Mouse (Mus musculus) heart, embryonic 12.5 days (tissue): ENCODE measurements at regions not wholly inside any gene's neighbourhood (a gene's known extent, or its start where the extent isn't known, plus 50 kb on each side); places are given as distances from the start of the nearest gene placed in this dataset.

Experiments
- ATAC-seq: fragments of 200-750 bp; cut with Nextera tagmentation; 2 replicates; pipeline ENCODE4 v1.8.0; 2017; ENCODE audit warnings: moderate TSS enrichment, moderate library complexity; ENCODE audit not compliant: insufficient number of reproducible peaks, low FRiP score
- H3K27ac ChIP-seq: fragments of 300-500 bp; sonication (generic); 2 replicates; pipeline ENCODE4 v1.5.1; 2016; ENCODE audit warnings: mild to moderate bottlenecking, moderate library complexity; ENCODE audit not compliant: poor library complexity, severe bottlenecking
- H3K27me3 ChIP-seq: fragments of 300-500 bp; sonication (generic); replicated peaks from 2 replicates; pipeline ENCODE4 v1.6.1; 2016; ENCODE audit warnings: mild to moderate bottlenecking, moderate library complexity
- H3K36me3 ChIP-seq: fragments of 300-500 bp; sonication (generic); 2 replicates; pipeline ENCODE4 v1.6.1; 2016; ENCODE audit warnings: mild to moderate bottlenecking, moderate library complexity
- H3K4me1 ChIP-seq: fragments of 300-500 bp; sonication (generic); replicated peaks from 2 replicates; pipeline ENCODE4 v1.6.1; 2016; ENCODE audit warnings: mild to moderate bottlenecking
- H3K4me2 ChIP-seq: fragments of 300-500 bp; sonication (generic); 2 replicates; pipeline ENCODE4 v1.6.1; 2016; ENCODE audit warnings: mild to moderate bottlenecking, moderate library complexity
- H3K4me3 ChIP-seq: fragments of 300-500 bp; sonication (generic); 2 replicates; pipeline ENCODE4 v1.5.1; 2016; ENCODE audit warnings: mild to moderate bottlenecking
- H3K9ac ChIP-seq: fragments of 300-500 bp; sonication (generic); 2 replicates; pipeline ENCODE4 v1.6.1; 2016; ENCODE audit warnings: mild to moderate bottlenecking, moderate library complexity
- H3K9me3 ChIP-seq: fragments of 300-500 bp; sonication (generic); replicated peaks from 2 replicates; pipeline ENCODE4 v1.6.1; 2016; ENCODE audit warnings: mild to moderate bottlenecking, moderate library complexity
- WGBS: fragments of 180-500 bp; shearing (Covaris S2); methylation state at CpG from one replicate; pipeline ENCODE4 v1.1.7; 2016; 5-methylcytosine and 5-hydroxymethylcytosine counted together

- H3K4me2 ChIP-seq = no peak overlapping the region
- ATAC-seq = no peak
- H3K9me3 ChIP-seq = no peaks in the 10 kb centered on the region
- no peak overlapping the region for H3K9ac ChIP-seq
- no peak overlapping the region for H3K4me3 ChIP-seq
- H3K36me3 ChIP-seq = no peaks in the 10 kb centered on the region
- WGBS = 45% methylated on average over 6 of the region's 6 CpGs
- no peaks in the 10 kb centered on the region for H3K27me3 ChIP-seq
- H3K4me1 ChIP-seq = no peaks in the 10 kb centered on the region
- H3K27ac ChIP-seq = no peak overlapping the region
Observed at GRCm38 (mm10) chr4:110125067-110125784, 147.4 kb downstream of the Dmrta2 start.

DNA sequence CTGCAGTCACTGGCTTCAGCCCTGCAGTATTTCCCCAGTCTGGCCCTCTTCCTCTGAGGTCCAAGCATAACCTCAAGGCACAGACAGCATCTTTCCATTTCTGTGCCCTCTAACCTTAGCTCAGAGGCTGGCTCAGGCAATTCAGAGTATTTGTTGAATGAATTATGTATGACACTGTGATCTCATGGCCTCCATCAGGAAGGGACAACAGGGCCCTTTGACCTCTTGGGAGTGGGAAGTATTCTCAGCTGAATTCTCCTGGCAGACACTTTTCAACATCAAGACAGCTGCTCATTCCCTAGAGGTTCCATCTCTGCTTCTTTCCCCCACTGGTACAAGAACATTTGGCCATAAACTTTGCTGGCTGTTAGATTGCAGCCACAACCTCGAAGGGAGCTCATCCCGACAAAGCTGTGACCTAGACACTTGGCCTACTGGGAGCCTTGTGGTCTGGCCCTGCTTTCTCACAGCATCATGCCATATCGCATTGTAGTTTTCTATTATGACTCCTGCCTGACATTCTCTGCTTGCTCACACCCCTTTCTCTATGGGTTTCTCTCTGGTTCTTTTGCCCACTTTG, 150.2 kb downstream of the Dmrta2 start:
- no peak overlapping the region for H3K27ac ChIP-seq
- H3K4me3 ChIP-seq = no peak overlapping the region
- H3K9ac ChIP-seq = no peak overlapping the region
- H3K9me3 ChIP-seq = no peaks in the 10 kb centered on the region
- H3K4me2 ChIP-seq = no peak overlapping the region
- ATAC-seq = no peak
- H3K27me3 ChIP-seq = no peaks in the 10 kb centered on the region
- H3K36me3 ChIP-seq = no peaks in the 10 kb centered on the region
- 72% methylated on average over 3 of the region's 3 CpGs for WGBS
- no peaks in the 10 kb centered on the region for H3K4me1 ChIP-seq

GRCm38 (mm10) chr4:110128918-110129317, 151.1 kb downstream of the Dmrta2 start:
- ATAC-seq = no peak
- Histone ChIP-seq H3K36me3 (no peaks in the 10 kb centered on the region), H3K9ac (no peak overlapping the region), H3K9me3 (no peaks in the 10 kb centered on the region), H3K27ac (no peak overlapping the region), H3K4me3 (no peak overlapping the region), H3K4me1 (peaks cover 6% of the 10 kb centered on the region; the same call in 1 of the 2 replicates), H3K27me3 (no peaks in the 10 kb centered on the region), H3K4me2 (no peak overlapping the region)
- WGBS = 13% methylated on average over 1 of the region's 1 CpGs

DNA sequence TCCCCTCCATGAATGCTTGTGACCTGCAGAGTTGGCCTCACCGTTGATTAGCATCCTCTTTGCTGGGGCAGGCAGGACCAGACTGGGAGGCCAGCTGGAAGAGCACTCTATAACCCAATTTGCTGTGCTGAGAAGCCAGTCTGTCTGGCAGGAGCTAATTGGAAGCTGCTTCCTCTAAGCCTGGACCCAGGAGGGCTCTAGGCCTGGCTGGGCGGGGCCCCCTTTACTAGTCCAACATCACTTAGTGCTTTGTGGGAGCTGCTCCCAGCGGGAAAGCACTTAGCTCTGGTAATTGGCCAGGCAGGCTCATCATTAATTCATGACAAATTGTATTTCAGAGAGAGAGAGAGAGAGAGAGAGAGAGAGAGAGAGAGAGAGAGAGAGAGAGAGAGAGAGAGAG, 151.7 kb downstream of the Dmrta2 start:
- Histone ChIP-seq H3K9ac (no peak overlapping the region), H3K27me3 (no peaks in the 10 kb centered on the region), H3K9me3 (no peaks in the 10 kb centered on the region), H3K27ac (no peak overlapping the region), H3K4me1 (peaks cover 12% of the 10 kb centered on the region; the same call in 1 of the 2 replicates), H3K4me3 (no peak overlapping the region), H3K36me3 (no peaks in the 10 kb centered on the region), H3K4me2 (no peak overlapping the region)
- 47% methylated on average over 3 of the region's 3 CpGs for whole genome bisulfite sequencing
- ATAC-seq = no peak

GRCm38 (mm10) chr4:110132061-110132460, 154.2 kb downstream of the Dmrta2 start:
- 39% methylated on average over 4 of the region's 4 CpGs for WGBS
- Histone ChIP-seq H3K4me2 (no peak overlapping the region), H3K4me1 (peaks cover 14% of the 10 kb centered on the region; the same call in 1 of the 2 replicates), H3K9me3 (no peaks in the 10 kb centered on the region), H3K9ac (no peak overlapping the region), H3K36me3 (no peaks in the 10 kb centered on the region), H3K27ac (no peak overlapping the region), H3K4me3 (no peak overlapping the region), H3K27me3 (no peaks in the 10 kb centered on the region)
- no peak for ATAC-seq

DNA sequence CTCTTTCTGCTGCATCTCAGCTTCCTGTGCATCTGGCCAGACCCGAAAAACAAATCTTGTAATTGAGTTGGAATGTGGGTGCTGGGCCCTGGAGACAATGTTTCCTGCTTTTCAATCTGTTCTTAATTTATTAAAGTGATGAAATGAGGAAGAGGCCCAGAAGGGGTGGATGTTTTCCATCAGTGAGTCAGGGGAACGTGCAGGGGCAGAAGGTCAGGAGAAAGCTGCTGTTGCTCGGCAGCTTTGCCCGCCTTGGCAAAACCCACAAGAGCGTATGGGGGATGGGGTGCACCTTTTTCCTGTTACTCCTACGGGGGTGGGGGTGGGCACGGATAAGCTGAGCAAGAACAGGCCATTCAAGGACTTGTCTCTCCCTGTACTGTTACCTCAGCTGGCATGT, 156.2 kb downstream of the Dmrta2 start:
- Histone ChIP-seq H3K9me3 (no peaks in the 10 kb centered on the region), H3K4me1 (peaks cover 14% of the 10 kb centered on the region; the same call in 1 of the 2 replicates), H3K27ac (no peak overlapping the region; the same call in 1 of the 2 replicates), H3K27me3 (no peaks in the 10 kb centered on the region), H3K4me3 (no peak overlapping the region), H3K4me2 (no peak overlapping the region), H3K36me3 (no peaks in the 10 kb centered on the region), H3K9ac (no peak overlapping the region)
- 17% methylated on average over 7 of the region's 7 CpGs for WGBS
- 0 out of 2 replicates have a peak, but pooled peaks have one; percentile 33 for ATAC-seq

DNA sequence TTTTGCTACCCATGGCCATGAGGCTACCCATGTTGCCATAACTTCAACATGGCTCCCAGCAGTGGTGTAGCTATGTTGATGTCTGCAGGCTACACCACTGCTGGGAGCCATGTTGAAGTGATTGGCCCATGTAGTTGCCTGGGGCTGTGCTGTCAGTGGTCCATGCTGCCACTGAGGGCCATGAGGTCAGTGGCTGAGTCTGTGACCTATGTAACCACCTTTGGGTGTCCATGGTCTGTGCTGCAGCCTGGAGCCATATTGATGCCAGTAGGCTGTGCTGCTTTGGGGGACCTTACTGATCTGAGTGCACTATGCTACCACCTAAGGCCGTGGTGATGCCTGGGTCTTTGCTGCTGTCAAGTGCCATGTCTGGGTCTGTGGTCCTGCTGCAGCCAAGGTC, 167.4 kb downstream of the Dmrta2 start:
- no peak overlapping the region for H3K9ac ChIP-seq
- no peaks in the 10 kb centered on the region for H3K36me3 ChIP-seq
- no peaks in the 10 kb centered on the region for H3K4me1 ChIP-seq
- H3K4me2 ChIP-seq = no peak overlapping the region
- H3K27me3 ChIP-seq = 0 out of 2 replicates have a peak, but pooled peaks cover 3% of the 10 kb centered on the region
- no peak overlapping the region for H3K4me3 ChIP-seq
- 76% methylated on average over 1 of the region's 1 CpGs for whole genome bisulfite sequencing
- ATAC-seq = no peak
- no peaks in the 10 kb centered on the region; the same call in 1 of the 2 replicates for H3K9me3 ChIP-seq
- H3K27ac ChIP-seq = no peak overlapping the region

DNA sequence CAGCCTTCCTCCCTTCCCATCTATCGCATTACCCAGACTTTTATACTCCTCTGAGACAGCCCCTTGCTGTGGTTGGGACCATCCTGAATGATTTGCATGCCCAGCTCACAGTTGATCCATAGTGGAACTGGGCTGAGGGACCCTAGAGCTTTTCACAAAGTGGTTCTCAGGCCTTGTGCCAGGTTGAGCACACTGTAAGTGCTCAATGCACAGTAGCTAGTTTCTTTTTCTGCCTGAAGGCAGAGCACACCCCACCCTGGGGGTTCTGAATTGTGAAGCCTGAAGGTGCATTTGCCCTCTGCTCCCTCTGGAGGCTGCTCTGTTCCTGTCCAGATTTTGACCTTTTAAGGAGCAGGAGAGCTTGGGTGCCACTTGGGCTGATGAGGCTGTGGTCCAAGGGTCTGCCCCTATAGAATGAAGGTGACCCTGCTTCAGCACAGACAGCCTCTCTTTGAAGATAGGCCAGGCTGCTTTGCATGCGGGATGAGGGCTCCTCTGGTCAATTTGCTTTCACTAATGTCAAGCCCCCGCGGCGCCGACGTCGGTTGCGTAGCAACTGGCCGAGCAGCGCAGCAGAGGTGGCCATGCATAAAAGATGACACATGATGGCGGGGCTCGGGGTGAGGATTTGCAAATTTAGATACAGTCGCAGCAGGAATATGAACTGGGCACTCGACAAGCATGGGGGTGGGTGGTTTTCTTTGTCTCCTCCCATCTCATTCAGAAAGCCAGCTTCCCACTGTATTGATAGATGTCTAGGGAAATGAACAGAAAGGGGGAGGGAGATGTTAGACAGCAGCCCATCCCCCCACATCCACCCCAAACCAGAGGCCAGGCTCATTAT, 174.5 kb downstream of the Dmrta2 start:
- no peak for ATAC-seq
- peak overlapping the region; percentile 50 for H3K4me2 ChIP-seq
- H3K4me1 ChIP-seq = 0 out of 2 replicates have a peak, but pooled peaks cover 6% of the 10 kb centered on the region
- no peaks in the 10 kb centered on the region for H3K9me3 ChIP-seq
- no peaks in the 10 kb centered on the region for H3K36me3 ChIP-seq
- no peaks in the 10 kb centered on the region for H3K27me3 ChIP-seq
- H3K4me3 ChIP-seq = no peak overlapping the region; the same call in 1 of the 2 replicates
- H3K9ac ChIP-seq = no peak overlapping the region
- 35% methylated on average over 15 of the region's 15 CpGs for WGBS
- H3K27ac ChIP-seq = no peak overlapping the region
